Mouse (Mus musculus): ENCODE results near the gene Blm.

DNA sequence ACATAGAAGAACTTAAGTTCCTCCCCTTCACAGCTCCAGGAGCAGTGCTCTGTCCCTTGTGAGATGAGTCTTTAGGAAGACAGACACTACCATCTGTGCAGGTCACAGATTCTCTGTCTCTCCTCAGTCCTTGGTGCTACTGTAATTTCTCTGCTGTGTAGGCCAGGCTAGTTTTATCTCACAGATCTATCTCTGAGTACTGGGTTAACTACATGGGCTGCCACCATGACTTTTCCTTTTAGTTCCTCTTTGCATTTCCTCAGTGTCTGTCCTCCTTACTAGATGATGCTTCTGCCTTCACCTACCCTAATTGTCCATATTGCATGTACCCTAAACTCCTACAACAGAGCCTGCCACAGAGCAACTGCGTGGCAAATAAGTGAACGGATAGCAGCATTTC, 67.6 kb downstream of the Blm start:
- TF ChIP-seq GABPA (IDR thresholded peaks at IDR 0.05; ENCODE audit: insufficient replicate concordance, low read depth, low read length): no peak
- TF ChIP-seq POLR2A (IDR thresholded peaks at IDR 0.05; ENCODE audit: low read depth, low read length): no peak
- TF ChIP-seq TBP (conservative IDR thresholded peaks at IDR 0.05; ENCODE audit: low read depth, low read length): no peak
- TF ChIP-seq NELFE (IDR thresholded peaks at IDR 0.05; ENCODE audit: low read depth, low read length): no peak

All from CH12.LX (cell line).